Mouse (Mus musculus) layer of hippocampus, postnatal 14 days (tissue): Measurements from ENCODE around the gene Sh3bp4. TPM values are rescaled to one million over a fixed set of nuclear protein-coding genes. Genes with fewer than 3 reads are reported as not detected.

Source experiments
- DNase-seq, 2 experiments: peaks; one replicate each; pipeline ENCODE4 v3.0.0; 2021 to 2022; ENCODE audit warnings: low spot score in 2 of 2, mixed read lengths in 1 of 2
- long read RNA-seq, 2 experiments: library from polyadenylated mRNA; stranded (forward); transcript quantifications; one replicate each; pipeline ENCODE4 v2.0.0; 2021
- total RNA-seq, 2 experiments: library from RNA; stranded (reverse); gene quantifications; 2 replicates each; pipeline ENCODE4 v1.2.3; 2021

Sh3bp4 gene
- total RNA-seq = 10 to 100 TPM; 40.1 to 42.1 TPM
- long read RNA-seq, experiment 1, full-length matches to known transcripts = 43 of 65 reads
- long read RNA-seq, experiment 1, partial matches to known transcripts = 17 of 65 reads
- long read RNA-seq, experiment 1, other reads (novel, unspliced or antisense) = 5 of 65 reads
- long read RNA-seq, experiment 2, full-length matches to known transcripts = 47 of 78 reads
- long read RNA-seq, experiment 2, partial matches to known transcripts = 25 of 78 reads
- long read RNA-seq, experiment 2, other reads (novel, unspliced or antisense) = 6 of 78 reads

GRCm38 (mm10) chr1:89070103-89070700, at the start of gene Sh3bp4:
Gene Sh3bp4 (plus strand): TSS chr1:89070415.
- peak; percentile 94 to 97 for DNase-seq

GRCm38 (mm10) chr1:89022997-89023396, 47.2 kb upstream of the Sh3bp4 start:
- DNase-seq = no peak

GRCm38 (mm10) chr1:89024696-89025612, 45.3 kb upstream of the Sh3bp4 start:
- DNase-seq = no peak

GRCm38 (mm10) chr1:89026040-89026439, 44.2 kb upstream of the Sh3bp4 start:
- no peak for DNase-seq

GRCm38 (mm10) chr1:89029136-89029927, 40.9 kb upstream of the Sh3bp4 start:
- no peak for DNase-seq

- no peak for DNase-seq
Measured at GRCm38 (mm10) chr1:89033661-89034060, 36.6 kb upstream of the Sh3bp4 start.

GRCm38 (mm10) chr1:89034061-89034460, 36.2 kb upstream of the Sh3bp4 start:
- DNase-seq = no peak

GRCm38 (mm10) chr1:89035115-89035514, 35.1 kb upstream of the Sh3bp4 start:
- peak in 1 of 2 experiments; percentile 52 for DNase-seq

GRCm38 (mm10) chr1:89039836-89040235, 30.4 kb upstream of the Sh3bp4 start:
- no peak for DNase-seq

- DNase-seq = no peak
Measured at GRCm38 (mm10) chr1:89041290-89041689, 28.9 kb upstream of the Sh3bp4 start.

GRCm38 (mm10) chr1:89042081-89042480, 28.1 kb upstream of the Sh3bp4 start:
- DNase-seq = no peak

GRCm38 (mm10) chr1:89042956-89043355, 27.3 kb upstream of the Sh3bp4 start:
- no peak for DNase-seq

GRCm38 (mm10) chr1:89045403-89045802, 24.8 kb upstream of the Sh3bp4 start:
- DNase-seq = peak in 1 of 2 experiments; percentile 17

- DNase-seq = no peak
Measured at GRCm38 (mm10) chr1:89049506-89049905, 20.7 kb upstream of the Sh3bp4 start.

- DNase-seq = no peak
Measured at GRCm38 (mm10) chr1:89056175-89056574, 14.0 kb upstream of the Sh3bp4 start.

- no peak for DNase-seq
Measured at GRCm38 (mm10) chr1:89057430-89057829, 12.8 kb upstream of the Sh3bp4 start.

GRCm38 (mm10) chr1:89058011-89058410, 12.2 kb upstream of the Sh3bp4 start:
- no peak for DNase-seq

- no peak for DNase-seq
Measured at GRCm38 (mm10) chr1:89062977-89063376, 7.2 kb upstream of the Sh3bp4 start.

GRCm38 (mm10) chr1:89063800-89064199, 6.4 kb upstream of the Sh3bp4 start:
- DNase-seq = no peak

GRCm38 (mm10) chr1:89068812-89069211, 1.4 kb upstream of the Sh3bp4 start:
- DNase-seq = no peak
